Comparison of ENCODE assay signal across 8 mouse cellular contexts in the genomic region with DNA sequence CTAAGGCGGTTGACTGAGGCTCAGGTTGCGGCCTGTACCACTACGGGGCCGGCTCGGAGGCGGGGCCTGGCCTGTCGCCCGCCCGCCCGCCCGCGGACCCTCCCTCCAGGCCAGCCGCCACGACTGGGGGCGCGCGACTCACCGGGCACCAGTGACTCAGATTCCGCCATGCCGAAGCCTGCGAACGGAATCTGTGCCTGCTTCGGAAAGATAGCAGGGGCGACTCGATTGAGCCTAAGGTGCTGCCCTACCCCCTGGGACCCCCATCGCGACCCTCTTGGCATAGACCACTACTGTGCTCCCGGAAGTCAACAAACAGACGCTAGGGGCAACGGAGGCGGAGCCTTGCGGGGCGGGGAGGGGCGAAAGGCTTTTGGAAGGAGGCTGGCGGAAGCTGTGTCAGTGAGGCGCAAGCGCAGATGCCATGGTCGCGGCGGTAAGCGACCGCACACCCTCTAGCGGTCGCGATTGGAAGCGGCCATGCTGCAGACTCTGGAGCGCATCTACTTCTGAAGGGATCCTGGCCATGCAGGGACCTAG. TPM values are rescaled to one million over a fixed set of nuclear protein-coding genes. Genes with fewer than 3 reads are reported as not detected.
DNase-seq lines count a peak whose midpoint lies in the region; ATAC-seq and TF ChIP-seq lines count a peak whose summit lies in the region.

A gene (minus strand): TSS at position 511 of the 540 bp plus-strand sequence.

- H3K27ac ChIP-seq in cortical plate, adult 2 months (ENCODE audit: insufficient read depth, low read length): peak within 1 kb of the TSS; percentile 89
- peak within 1 kb of the TSS; percentile 86 for H3K27ac ChIP-seq in gastrocnemius, adult 2 months
- H3K27ac ChIP-seq in hindbrain, postnatal 0 days: peak within 1 kb of the TSS; percentile 89
- H3K27ac ChIP-seq in left cerebral cortex, adult 2 months: peak within 1 kb of the TSS; percentile 85
- H3K27ac ChIP-seq in macrophage: no peak within 1 kb of the TSS; the same call in 1 of the 2 replicates

- no peaks in the 10 kb centered on the region for H3K4me1 ChIP-seq in cortical plate, adult 2 months (ENCODE audit: control insufficient read depth, insufficient read depth, low read length)
- no peaks in the 10 kb centered on the region for H3K4me1 ChIP-seq in hindbrain, postnatal 0 days (ENCODE audit: insufficient read depth, low read length)

- no peaks in the 10 kb centered on the region for H3K9me3 ChIP-seq in hindbrain, postnatal 0 days (ENCODE audit: low read length)

- WGBS in hindbrain, postnatal 0 days: 23% methylated on average over 47 of the region's 47 CpGs
- WGBS in macrophage (ENCODE audit: missing documents): 24% methylated on average over 36 of the region's 47 CpGs

- intact Hi-C loops in gastrocnemius, adult 2 months (cut with DNase I): loop anchor here (10.0 kb wide), 1 partner anchor 268 kb away; a partner anchor contains a TSS
- intact Hi-C loops in left cerebral cortex, adult 2 months (cut with DNase I): loop anchor here (1.0 to 5.0 kb wide), 2 partner anchors 271 to 388 kb away; a partner anchor contains a TSS

- H3K36me3 ChIP-seq in hindbrain, postnatal 0 days (ENCODE audit: insufficient read depth, low read length): no peaks in the 10 kb centered on the region
- no peaks in the 10 kb centered on the region for H3K36me3 ChIP-seq in macrophage (ENCODE audit: inconsistent target)

- no peak for TF ChIP-seq POLR2A in cortical plate, adult 2 months (IDR thresholded peaks at IDR 0.05; ENCODE audit: extremely low read depth, insufficient read depth, low read length)

- H3K9ac ChIP-seq in hindbrain, postnatal 0 days (replicated peaks; ENCODE audit: low read length): peak within 1 kb of the TSS; percentile 64

- H3K27me3 ChIP-seq in hindbrain, postnatal 0 days (ENCODE audit: insufficient read depth, low read length): no peaks in the 10 kb centered on the region

- peak within 1 kb of the TSS; percentile 75 for H3K4me3 ChIP-seq in cortical plate, adult 2 months (ENCODE audit: insufficient read depth, low read length)
- H3K4me3 ChIP-seq in gastrocnemius, adult 2 months: peak within 1 kb of the TSS; percentile 73
- H3K4me3 ChIP-seq in hindbrain, postnatal 0 days (ENCODE audit: low read length): peak within 1 kb of the TSS; percentile 52
- H3K4me3 ChIP-seq in left cerebral cortex, adult 2 months: peak within 1 kb of the TSS; percentile 52
- peak within 1 kb of the TSS; percentile 51 for H3K4me3 ChIP-seq in macrophage (ENCODE audit: inconsistent target)

- no peaks in the 10 kb centered on the region for H3K79me2 ChIP-seq in macrophage (ENCODE audit: inconsistent target)

- H3K4me2 ChIP-seq in hindbrain, postnatal 0 days (ENCODE audit: low read depth, low read length): peak within 1 kb of the TSS; percentile 52

- peak; percentile 46 for TF ChIP-seq CTCF in cortical plate, adult 2 months (IDR thresholded peaks at IDR 0.05; ENCODE audit: extremely low read depth, insufficient read depth, low read length)
- TF ChIP-seq CTCF in gastrocnemius, adult 2 months (IDR thresholded peaks at IDR 0.05): peak; percentile 82
- TF ChIP-seq CTCF in hindbrain, postnatal 0 days (IDR thresholded peaks at IDR 0.05; ENCODE audit: low read depth): peak; percentile 85
- TF ChIP-seq CTCF in left cerebral cortex, adult 2 months (IDR thresholded peaks at IDR 0.05): peak; percentile 79

- peak; percentile 99 for ATAC-seq in hindbrain, postnatal 0 days

- DNase-seq in adipocyte (ENCODE audit: low spot score): peak; percentile 90
- peak; percentile 94 for DNase-seq in gastrocnemius, adult 2 months
- peak; percentile 95 for DNase-seq in hindbrain, postnatal 0 days (ENCODE audit: low spot score)
- DNase-seq in left cerebral cortex, adult 2 months (ENCODE audit: extremely low spot score in 1 of 2, low spot score in 2 of 2): peak; percentile 76 to 86
- peak; percentile 82 for DNase-seq in retina, postnatal 7 days (ENCODE audit: low read depth, low spot score)
- peak; percentile 84 to 86 for DNase-seq in urinary bladder, adult 18-20 months (ENCODE audit: low spot score in 2 of 2)

RNA-seq across cellular contexts. Expression of the gene that starts here (rescaled TPM):
- 14.2 and 14.4 TPM in 2 replicates for polyA plus RNA-seq in cortical plate, adult 2 months (2012; rRNA removed)
- 1 to 10 TPM; 1.4 to 1.7 TPM for total RNA-seq in gastrocnemius, adult 2 months (2021)
- 13.2 and 17.9 TPM in 2 replicates for total RNA-seq in hindbrain, postnatal 0 days (2014; rRNA removed)
- polyA plus RNA-seq in hindbrain, postnatal 0 days (2015; fragmentation: Nextera tagmentation; extraction: Ambion mirVana): 22.3 and 22.9 TPM in 2 replicates
- 10 to 100 TPM; 19.6 to 21.0 TPM for total RNA-seq in left cerebral cortex, adult 2 months (2021)
- 10 to 100 TPM in 21 of 26 experiments, 1 to 10 TPM in 5; 4.8 to 17.9 (median 12.9) TPM for total RNA-seq in macrophage (2018; cell fraction: chromatin; rRNA removed)
- 1 to 10 TPM; 1.6 to 3.2 (median 2.3) TPM for total RNA-seq in macrophage (2018; cell fraction: cytosol; rRNA removed)
- 10 to 100 TPM in 2 of 26 experiments, 1 to 10 TPM in 24; 2.0 to 13.2 (median 7.4) TPM for total RNA-seq in macrophage (2018; cell fraction: nucleus; rRNA removed)
- 2.0 to 3.0 TPM (median 2.2 TPM) in 3 replicates for polyA plus RNA-seq in macrophage (2018)
